Mouse (Mus musculus) forebrain, embryonic 14.5 days (tissue): ENCODE results near the gene Muc1. TPM values are rescaled to one million over a fixed set of nuclear protein-coding genes. Genes with fewer than 3 reads are reported as not detected.
A peak's percentile ranks its signal among the peaks of the same experiment; 100 is the strongest.

ENCODE experiments used
- ATAC-seq: fragments of 200-750 bp; cut with Nextera tagmentation; 2 replicates; pipeline ENCODE4 v1.8.0; 2017; ENCODE audit warnings: mild to moderate bottlenecking, moderate library complexity
- DNase-seq: peaks from one replicate; pipeline ENCODE4 v3.0.0-alpha.2; 2015; ENCODE audit warnings: low spot score
- H3K27ac ChIP-seq: fragments of 300-500 bp; sonication (generic); 2 replicates; pipeline ENCODE4 v1.5.1; 2014; ENCODE audit warnings: low read depth, mild to moderate bottlenecking, control low read depth, low read length, moderate library complexity
- H3K27me3 ChIP-seq: fragments of 300-500 bp; sonication (generic); replicated peaks from 2 replicates; pipeline ENCODE4 v1.6.1; 2014; ENCODE audit warnings: low read length, control low read depth, mixed read lengths; ENCODE audit not compliant: control insufficient read depth, insufficient read depth
- H3K36me3 ChIP-seq: fragments of 300-500 bp; sonication (generic); 2 replicates; pipeline ENCODE4 v1.6.1; 2014; ENCODE audit warnings: low read length, control low read depth; ENCODE audit not compliant: control insufficient read depth, insufficient read depth
- H3K4me1 ChIP-seq: fragments of 300-500 bp; sonication (generic); 2 replicates; pipeline ENCODE4 v1.6.1; 2014; ENCODE audit warnings: antibody characterized with exemption, low read length, control low read depth; ENCODE audit not compliant: control insufficient read depth, insufficient read depth
- H3K4me2 ChIP-seq: fragments of 300-500 bp; sonication (generic); 2 replicates; pipeline ENCODE4 v1.6.1; 2014; ENCODE audit warnings: mild to moderate bottlenecking, control low read depth, low read length
- H3K4me3 ChIP-seq: fragments of 300-500 bp; sonication (generic); 2 replicates; pipeline ENCODE4 v1.5.1; 2014; ENCODE audit warnings: low read depth, low read length, control low read depth
- H3K9ac ChIP-seq: fragments of 300-500 bp; sonication (generic); 2 replicates; pipeline ENCODE4 v1.6.1; 2014; ENCODE audit warnings: mild to moderate bottlenecking, low read length, control low read depth, moderate library complexity
- H3K9me3 ChIP-seq: fragments of 300-500 bp; sonication (generic); replicated peaks from 2 replicates; pipeline ENCODE4 v1.6.1; 2016; ENCODE audit warnings: low read length, control low read depth, mixed read lengths; ENCODE audit not compliant: control insufficient read depth
- WGBS: fragments of 180-500 bp; shearing (Covaris S2); extraction: QIAGEN DNeasy Blood & Tissue Kit; methylation state at CpG from one replicate; pipeline ENCODE4 v1.1.7; 2014; 5-methylcytosine and 5-hydroxymethylcytosine counted together
- polyA plus RNA-seq: library from polyadenylated mRNA; unstranded; fragments of >200 nt; fragmentation: Nextera tagmentation; extraction: Ambion mirVana; gene quantifications from 2 replicates; pipeline ENCODE4 v1.2.1, GENCODE M21; 2014

Gene Muc1
- polyA plus RNA-seq, 1 experiment from 2014 or later = 1.9 TPM

DNA sequence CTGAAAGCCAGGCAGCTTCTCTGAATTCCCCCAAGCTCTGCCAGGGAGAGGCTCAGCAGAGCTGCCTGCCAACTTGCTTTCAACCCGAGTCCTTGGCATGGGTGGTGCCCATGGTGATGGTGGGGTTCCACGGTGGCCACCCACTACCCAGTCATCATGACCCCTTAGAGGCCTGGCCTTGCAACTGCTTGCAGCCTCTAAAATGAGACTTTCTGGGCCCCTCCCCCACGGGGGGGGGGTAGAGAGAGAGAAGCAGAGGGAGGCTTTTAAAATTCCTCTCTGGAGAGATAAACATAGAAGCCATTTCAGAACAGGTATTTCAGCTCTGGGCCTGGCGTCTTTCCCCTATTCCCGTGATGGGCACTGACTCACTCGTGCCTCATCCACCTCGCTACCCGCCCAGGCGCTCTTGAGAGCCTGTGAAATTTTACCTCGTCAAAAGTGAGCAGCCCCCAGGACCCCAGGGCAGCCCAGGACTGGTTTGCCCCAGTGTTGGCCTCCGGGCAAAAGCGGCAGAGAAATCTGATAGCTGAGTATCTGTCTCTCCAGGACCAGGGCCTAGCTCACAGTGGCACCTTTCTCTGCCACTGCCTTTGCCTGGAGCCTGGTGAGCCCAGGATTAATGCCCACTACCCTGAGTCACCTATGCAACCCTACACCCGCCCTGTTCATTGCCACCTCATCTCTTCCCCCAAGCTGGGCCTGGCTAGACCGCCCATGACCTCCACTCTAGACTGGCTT is 48.6 kb downstream of the Muc1 start:
- Histone ChIP-seq H3K9me3 (no peaks in the 10 kb centered on the region), H3K9ac (0 out of 2 replicates have a peak overlapping the region, but pooled peaks have one; percentile 29), H3K27me3 (0 out of 2 replicates have a peak, but pooled peaks cover 13% of the 10 kb centered on the region), H3K4me2 (peak overlapping the region; percentile 16), H3K36me3 (no peaks in the 10 kb centered on the region), H3K27ac (no peak overlapping the region), H3K4me3 (no peak overlapping the region), H3K4me1 (peaks cover 15% of the 10 kb centered on the region)
- WGBS = 61% methylated on average over 14 of the region's 14 CpGs
- ATAC-seq (no peak), DNase-seq (no peak)

DNA sequence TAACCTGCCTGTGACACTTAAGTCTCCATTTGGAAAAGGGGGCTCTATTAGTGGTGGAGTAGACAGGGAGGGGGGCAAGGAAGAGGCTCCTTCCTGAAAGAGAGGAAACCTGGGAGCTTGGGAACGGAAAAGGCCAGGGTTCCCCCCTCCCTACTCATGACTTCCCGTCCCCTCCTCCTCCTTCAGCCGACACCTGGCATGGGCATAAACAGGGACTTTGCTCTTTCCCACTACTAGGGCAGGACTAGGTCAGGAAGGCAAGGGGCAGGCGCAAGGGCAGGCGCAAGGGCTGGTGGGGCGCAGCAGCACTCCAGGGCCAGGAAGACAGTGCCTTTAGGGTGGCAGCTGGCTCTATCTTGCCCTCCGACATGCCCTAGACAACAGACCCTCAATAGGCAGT is 49.2 kb downstream of the Muc1 start:
- H3K4me1 ChIP-seq = peaks cover 15% of the 10 kb centered on the region
- H3K27me3 ChIP-seq = 0 out of 2 replicates have a peak, but pooled peaks cover 13% of the 10 kb centered on the region
- no peak overlapping the region for H3K9ac ChIP-seq
- no peak for ATAC-seq
- 87% methylated on average over 7 of the region's 7 CpGs for WGBS
- DNase-seq = no peak
- H3K4me2 ChIP-seq = peak overlapping the region; percentile 88; the same call in 1 of the 2 replicates
- no peaks in the 10 kb centered on the region for H3K9me3 ChIP-seq
- H3K4me3 ChIP-seq = no peak overlapping the region
- no peaks in the 10 kb centered on the region for H3K36me3 ChIP-seq
- H3K27ac ChIP-seq = no peak overlapping the region

DNA sequence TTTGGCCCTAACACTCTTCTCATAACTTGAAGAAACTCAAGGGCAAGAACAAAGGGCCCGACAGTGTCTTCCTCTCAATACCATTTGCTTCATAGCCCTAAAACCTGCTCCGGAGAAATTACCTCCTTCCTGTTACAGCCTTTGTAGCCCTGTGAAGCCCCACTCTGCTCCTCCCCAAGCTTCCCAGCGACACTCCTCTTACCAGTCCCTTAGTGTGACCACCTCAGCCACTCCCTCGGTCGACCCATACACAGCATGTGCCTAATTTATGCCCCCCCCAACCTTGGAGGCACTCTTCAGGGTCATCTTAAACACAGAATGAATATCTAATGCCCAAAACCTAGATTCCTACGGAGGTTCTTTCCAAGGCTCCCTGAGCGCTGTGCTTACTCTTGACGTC is 49.8 kb downstream of the Muc1 start:
- 32% methylated on average over 8 of the region's 8 CpGs for WGBS
- no peak for DNase-seq
- Histone ChIP-seq H3K9ac (peak overlapping the region; percentile 60; the same call in 1 of the 2 replicates), H3K4me1 (peaks cover 15% of the 10 kb centered on the region), H3K27me3 (0 out of 2 replicates have a peak, but pooled peaks cover 13% of the 10 kb centered on the region), H3K9me3 (no peaks in the 10 kb centered on the region), H3K36me3 (no peaks in the 10 kb centered on the region), H3K4me3 (peak overlapping the region; percentile 41), H3K4me2 (peak overlapping the region; percentile 88), H3K27ac (no peak overlapping the region)
- no peak for ATAC-seq

DNA sequence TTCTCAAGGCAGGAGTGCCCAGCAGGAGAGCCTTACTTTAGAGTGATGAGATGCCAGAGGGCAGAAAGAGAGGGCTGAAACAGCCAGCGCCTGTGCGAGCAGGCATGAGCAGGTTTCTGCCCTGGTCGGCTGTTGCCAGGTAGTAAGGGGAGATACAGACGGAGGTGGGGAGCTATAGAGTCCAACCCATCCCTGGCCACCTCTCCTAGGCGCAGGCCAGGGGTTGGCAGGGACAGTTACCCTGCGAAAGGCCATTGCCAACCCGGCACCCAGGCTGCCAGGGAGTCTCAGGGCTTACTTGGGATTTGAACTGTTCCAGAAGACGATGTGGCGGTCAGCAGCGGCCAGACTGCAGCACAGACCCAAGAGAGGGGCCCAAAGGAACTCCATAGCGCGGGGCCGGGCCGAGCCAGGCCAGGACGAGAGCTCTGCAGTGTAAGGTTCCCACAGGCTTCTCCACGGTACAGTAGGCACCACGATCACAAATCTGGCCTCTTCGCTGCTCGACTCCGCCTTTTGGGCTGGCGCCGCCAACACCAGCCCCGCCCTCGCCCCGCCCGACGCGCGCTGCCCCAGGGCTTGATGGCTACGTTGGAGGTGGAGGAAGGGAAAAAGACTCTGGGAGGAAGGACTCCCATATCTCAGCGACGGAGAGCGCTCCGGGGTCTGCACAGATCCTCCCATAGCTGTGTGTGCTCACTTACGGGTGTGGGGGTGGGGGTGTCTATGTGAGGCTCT is 50.5 kb downstream of the Muc1 start:
- ATAC-seq (peak; percentile 80), DNase-seq (peak; percentile 80)
- Histone ChIP-seq H3K4me1 (peaks cover 15% of the 10 kb centered on the region), H3K9ac (peak overlapping the region; percentile 60), H3K36me3 (no peaks in the 10 kb centered on the region), H3K27me3 (0 out of 2 replicates have a peak, but pooled peaks cover 13% of the 10 kb centered on the region), H3K4me3 (peak overlapping the region; percentile 41), H3K4me2 (peak overlapping the region; percentile 88), H3K27ac (peak overlapping the region; percentile 23; the same call in 1 of the 2 replicates), H3K9me3 (no peaks in the 10 kb centered on the region)
- 2% methylated on average over 35 of the region's 35 CpGs for WGBS

DNA sequence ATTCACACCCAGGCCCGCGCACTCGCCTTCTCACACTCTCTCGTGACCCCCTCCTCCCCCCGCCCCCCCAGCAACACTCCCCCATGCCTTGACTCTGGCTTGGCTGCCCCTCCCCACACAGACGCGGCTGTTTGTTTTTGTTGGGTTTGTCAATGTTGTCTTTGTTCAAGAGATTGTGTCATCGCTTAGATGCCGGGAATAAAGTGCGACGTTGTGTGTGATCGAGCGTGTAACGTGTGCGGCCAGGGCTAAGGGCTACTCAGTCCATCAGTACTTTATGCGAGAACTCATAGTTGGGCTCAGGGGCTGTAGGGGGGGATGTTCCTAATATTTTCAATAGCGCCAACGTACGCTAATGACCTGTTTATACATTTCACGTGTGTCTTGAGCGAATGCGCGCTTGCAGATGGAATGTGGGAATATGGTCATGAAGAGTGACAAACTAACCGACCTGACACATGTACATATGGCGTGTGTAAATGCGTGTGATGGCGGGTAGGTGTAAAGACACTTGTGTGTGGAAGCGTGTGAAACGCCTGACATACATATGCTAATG is 51.3 kb downstream of the Muc1 start:
- ATAC-seq (peak; percentile 30), DNase-seq (peak; percentile 48)
- H3K36me3 ChIP-seq = no peaks in the 10 kb centered on the region
- H3K27me3 ChIP-seq = 0 out of 2 replicates have a peak, but pooled peaks cover 13% of the 10 kb centered on the region
- H3K4me2 ChIP-seq = peak overlapping the region; percentile 88
- peaks cover 15% of the 10 kb centered on the region for H3K4me1 ChIP-seq
- WGBS = under 1% methylated on average over 28 of the region's 29 CpGs
- peak overlapping the region; percentile 23; the same call in 1 of the 2 replicates for H3K27ac ChIP-seq
- H3K9me3 ChIP-seq = no peaks in the 10 kb centered on the region
- H3K9ac ChIP-seq = peak overlapping the region; percentile 60
- peak overlapping the region; percentile 41 for H3K4me3 ChIP-seq

DNA sequence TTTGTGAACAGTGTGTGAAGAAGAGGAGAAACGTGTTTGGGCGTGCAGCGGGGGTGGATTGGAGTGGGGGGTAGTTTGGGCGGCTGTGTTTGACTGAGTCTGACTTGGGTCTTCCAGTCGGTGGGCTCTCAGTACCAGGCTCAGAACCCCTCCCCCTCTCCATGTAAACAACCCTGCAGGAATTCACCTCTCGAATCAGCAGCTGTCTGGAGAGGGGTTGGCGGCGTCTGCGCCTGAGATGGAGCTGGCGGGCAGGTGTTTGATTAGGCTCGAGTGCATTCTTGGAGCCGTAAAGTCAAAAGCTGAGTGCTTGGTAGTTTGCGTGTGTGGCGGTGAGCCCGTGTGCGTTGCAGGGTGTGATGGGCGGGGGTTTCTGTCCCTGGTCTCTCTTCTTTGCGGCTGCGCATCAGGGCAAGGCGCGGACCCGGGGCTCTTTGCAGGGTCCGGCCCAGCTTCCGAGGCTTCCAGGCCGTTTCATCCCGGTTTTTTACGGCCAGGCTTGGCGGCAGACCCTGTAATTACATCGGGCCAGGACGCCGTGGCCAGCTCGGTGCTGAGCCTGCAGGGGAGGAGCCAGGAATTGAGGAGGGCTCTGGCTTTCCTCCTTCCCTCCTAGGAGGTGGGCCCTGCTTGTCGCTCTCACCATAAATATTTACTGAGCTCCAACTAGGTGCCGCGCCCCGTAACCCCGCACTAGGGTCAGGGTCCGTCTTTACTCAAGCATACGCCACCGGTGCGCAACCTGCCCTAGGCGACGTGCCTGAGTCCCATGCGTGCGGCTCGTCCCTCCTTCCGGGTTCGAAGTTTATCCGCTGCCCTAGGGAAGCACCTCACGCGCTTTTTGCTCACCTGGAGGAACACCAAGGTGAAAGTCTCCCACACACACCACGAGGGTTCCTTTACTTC is 52.0 kb downstream of the Muc1 start, which contains the start of gene Efna1:
TSS of gene Efna1 (minus strand) at position 537 of the 906 bp plus-strand sequence.
- ATAC-seq = peak; percentile 30; the same call in 1 of the 2 replicates

DNA sequence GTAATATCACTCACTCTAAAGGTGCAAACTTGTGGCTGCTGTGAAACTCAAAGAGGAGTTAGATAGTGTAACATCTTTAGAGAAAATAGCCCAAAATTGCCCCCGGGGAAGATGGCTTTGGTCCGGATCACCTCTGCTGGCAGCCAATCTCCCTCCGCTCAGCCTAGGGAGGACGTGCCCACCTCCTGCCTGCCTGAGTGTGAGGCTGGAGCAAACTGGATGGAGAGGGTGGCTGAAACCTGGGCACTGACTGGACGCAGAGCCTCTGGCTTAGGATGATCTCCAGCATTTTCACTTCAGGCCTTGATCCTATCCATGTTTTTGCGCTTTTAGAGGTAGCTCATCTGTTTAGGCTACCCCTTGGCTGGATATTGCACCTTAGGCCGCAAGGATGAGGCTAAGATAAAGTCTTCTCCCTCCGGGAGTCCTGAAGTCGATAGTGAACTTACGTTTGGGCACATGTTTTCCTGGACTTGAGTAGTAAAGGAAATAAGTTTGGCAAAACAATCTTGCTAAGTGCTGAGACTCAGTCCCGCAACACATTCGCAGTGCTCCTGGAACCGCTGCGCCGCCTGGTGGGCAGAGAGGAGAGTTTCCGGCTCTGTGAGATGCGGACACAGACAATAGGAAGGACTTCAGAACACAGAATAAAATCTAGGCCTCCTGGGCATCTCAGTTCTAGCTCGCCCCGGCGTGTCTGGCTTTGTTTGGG is 52.9 kb downstream of the Muc1 start:
- H3K4me2 ChIP-seq = peak overlapping the region; percentile 88
- H3K27me3 ChIP-seq = 0 out of 2 replicates have a peak, but pooled peaks cover 13% of the 10 kb centered on the region
- peak overlapping the region; percentile 41 for H3K4me3 ChIP-seq
- peak; percentile 93 for DNase-seq
- 0 out of 2 replicates have a peak overlapping the region, but pooled peaks have one; percentile 29 for H3K9ac ChIP-seq
- ATAC-seq = 0 out of 2 replicates have a peak, but pooled peaks have one; percentile 25
- H3K27ac ChIP-seq = no peak overlapping the region
- no peaks in the 10 kb centered on the region for H3K9me3 ChIP-seq
- no peaks in the 10 kb centered on the region for H3K36me3 ChIP-seq
- WGBS = 11% methylated on average over 20 of the region's 20 CpGs
- H3K4me1 ChIP-seq = peaks cover 15% of the 10 kb centered on the region

More for the DNA sequence above, 52.0 kb downstream of the Muc1 start, which contains the start of gene Efna1:
- Histone ChIP-seq H3K4me2 (peak within 1 kb of the TSS; percentile 88), H3K4me3 (peak within 1 kb of the TSS; percentile 41), H3K36me3 (no peaks in the 10 kb centered on the region), H3K27ac (peak within 1 kb of the TSS; percentile 65), H3K9ac (peak within 1 kb of the TSS; percentile 60), H3K9me3 (no peaks in the 10 kb centered on the region), H3K27me3 (0 out of 2 replicates have a peak, but pooled peaks cover 13% of the 10 kb centered on the region), H3K4me1 (peaks cover 15% of the 10 kb centered on the region)
- peak; percentile 61 for DNase-seq
- WGBS = under 1% methylated on average over 52 of the region's 52 CpGs
